Mouse (Mus musculus) CH12.LX (cell line): Measurements from ENCODE around the gene Tcf7l1. TPM values are rescaled to one million over a fixed set of nuclear protein-coding genes. Genes with fewer than 3 reads are reported as not detected.

Source experiments
- DNase-seq: peaks from one replicate; pipeline ENCODE4 v3.0.0-alpha.2; 2013; ENCODE audit errors: extremely low read depth
- H3K27ac ChIP-seq: 2 replicates; pipeline ENCODE4 v1.5.1; 2012; ENCODE audit warnings: low read depth, mild to moderate bottlenecking, control low read depth, moderate library complexity; ENCODE audit not compliant: insufficient read depth
- H3K27me3 ChIP-seq: replicated peaks from 2 replicates; pipeline ENCODE3; 2012; ENCODE audit warnings: inconsistent platforms
- H3K36me3 ChIP-seq, 2 experiments: replicated peaks in 1 of 2; 2 replicates each; pipeline versions ENCODE3 to v1.6.1; 2012; ENCODE audit warnings: inconsistent platforms in 1 of 2, low read length in 1 of 2, mild to moderate bottlenecking in 1 of 2, mixed read lengths in 1 of 2, moderate library complexity in 1 of 2; ENCODE audit not compliant: control insufficient read depth in 1 of 2, insufficient read depth in 1 of 2
- H3K4me1 ChIP-seq, 2 experiments: 2 replicates each; pipeline ENCODE4 v1.6.1; 2012; ENCODE audit warnings: inconsistent platforms in 1 of 2, moderate library complexity in 1 of 2; ENCODE audit not compliant: insufficient read depth in 2 of 2, control insufficient read depth in 1 of 2
- H3K4me2 ChIP-seq: 2 replicates; pipeline ENCODE4 v1.6.1; 2012; ENCODE audit warnings: low read depth, mild to moderate bottlenecking, control low read depth; ENCODE audit not compliant: poor library complexity, insufficient read depth, severe bottlenecking
- H3K4me3 ChIP-seq, 3 experiments: fragments of 150-350 bp in 1 of 3; sonication (generic) in 1 of 3; replicated peaks in 1 of 3; 2 replicates each; pipeline versions ENCODE3 to v1.5.1; 2011 to 2012; ENCODE audit warnings: low read depth in 2 of 3, low read length in 2 of 3, mild to moderate bottlenecking in 2 of 3, moderate library complexity in 2 of 3, control low read depth in 1 of 3, improper control_type of control experiment in 1 of 3, inconsistent platforms in 1 of 3, mixed read lengths in 1 of 3; ENCODE audit not compliant: poor library complexity in 1 of 3
- H3K79me2 ChIP-seq: replicated peaks from 2 replicates; pipeline ENCODE4 v1.6.1; 2012; ENCODE audit warnings: mild to moderate bottlenecking, moderate library complexity; ENCODE audit not compliant: control insufficient read depth, poor library complexity, insufficient read depth, severe bottlenecking; ENCODE audit errors: extremely low read depth
- H3K9ac ChIP-seq: 2 replicates; pipeline ENCODE4 v1.6.1; 2012; ENCODE audit warnings: low read depth, mild to moderate bottlenecking, control low read depth, moderate library complexity; ENCODE audit not compliant: insufficient read depth
- H3K9me3 ChIP-seq: replicated peaks from 2 replicates; pipeline ENCODE3; 2012; ENCODE audit warnings: low read length, inconsistent platforms, mixed read lengths
- CHD1 ChIP-seq: IDR thresholded peaks from 2 replicates; pipeline ENCODE4 v1.6.1; 2012; ENCODE audit warnings: low read depth, low read length, improper control_type of control experiment, inconsistent platforms
- CHD2 ChIP-seq: IDR thresholded peaks from 2 replicates; pipeline ENCODE4 v1.6.1; 2011; ENCODE audit warnings: low read length, improper control_type of control experiment
- CTCF ChIP-seq, 2 experiments: IDR thresholded peaks in 1 of 2; conservative IDR thresholded peaks in 1 of 2; 2 replicates each; pipeline ENCODE4 v1.5.1; 2011 to 2012; ENCODE audit warnings: low read depth in 2 of 2, low read length in 2 of 2, improper control_type of control experiment in 1 of 2, inconsistent platforms in 1 of 2, mild to moderate bottlenecking in 1 of 2, moderate library complexity in 1 of 2
- ELF1 ChIP-seq: IDR thresholded peaks from 2 replicates; pipeline ENCODE4 v1.6.1; 2014; ENCODE audit warnings: low read depth, mild to moderate bottlenecking, inconsistent platforms, low read length, improper control_type of control experiment
- EP300 ChIP-seq: IDR thresholded peaks from 2 replicates; pipeline ENCODE4 v1.6.1; 2011; ENCODE audit warnings: low read length, improper control_type of control experiment
- ETS1 ChIP-seq: conservative IDR thresholded peaks from 2 replicates; pipeline ENCODE4 v1.6.1; 2012; ENCODE audit warnings: low read depth, mild to moderate bottlenecking, inconsistent platforms, low read length, improper control_type of control experiment, moderate library complexity
- GABPA ChIP-seq: IDR thresholded peaks from 2 replicates; pipeline ENCODE4 v1.6.1; 2012; ENCODE audit warnings: low read depth, low read length, improper control_type of control experiment, inconsistent platforms; ENCODE audit not compliant: insufficient replicate concordance
- HCFC1 ChIP-seq: IDR thresholded peaks from 2 replicates; pipeline ENCODE4 v1.6.1; 2012; ENCODE audit warnings: low read depth, mild to moderate bottlenecking, inconsistent platforms, low read length, improper control_type of control experiment
- IRF4 ChIP-seq: IDR thresholded peaks from 2 replicates; pipeline ENCODE4 v1.6.1; 2014; ENCODE audit warnings: low read depth, mild to moderate bottlenecking, inconsistent platforms, low read length, improper control_type of control experiment
- JUN ChIP-seq: IDR thresholded peaks from 2 replicates; pipeline ENCODE4 v1.6.1; 2011; ENCODE audit warnings: low read depth, mild to moderate bottlenecking, low read length, improper control_type of control experiment, moderate library complexity; ENCODE audit not compliant: insufficient read depth
- KAT2A ChIP-seq: IDR thresholded peaks from 2 replicates; pipeline ENCODE4 v1.6.1; 2012; ENCODE audit warnings: low read length, improper control_type of control experiment, inconsistent platforms; ENCODE audit not compliant: insufficient replicate concordance
- MAZ ChIP-seq: IDR thresholded peaks from 2 replicates; pipeline ENCODE4 v1.6.1; 2012; ENCODE audit warnings: low read depth, mild to moderate bottlenecking, inconsistent platforms, low read length, improper control_type of control experiment, moderate library complexity
- MXI1 ChIP-seq: IDR thresholded peaks from 2 replicates; pipeline ENCODE4 v1.6.1; 2011; ENCODE audit warnings: mild to moderate bottlenecking, low read depth, low read length, improper control_type of control experiment
- MYC ChIP-seq: IDR thresholded peaks from 2 replicates; pipeline ENCODE4 v1.6.1; 2011; ENCODE audit warnings: low read depth, mild to moderate bottlenecking, improper control_type of control experiment, low read length
- NELFE ChIP-seq: IDR thresholded peaks from 2 replicates; pipeline ENCODE4 v1.6.1; 2011; ENCODE audit warnings: low read depth, low read length, improper control_type of control experiment
- PAX5 ChIP-seq: IDR thresholded peaks from 2 replicates; pipeline ENCODE4 v1.6.1; 2012; ENCODE audit warnings: low read length, inconsistent platforms, mixed read lengths
- POLR2A ChIP-seq: IDR thresholded peaks from 2 replicates; pipeline ENCODE4 v1.6.1; 2011; ENCODE audit warnings: low read depth, mild to moderate bottlenecking, improper control_type of control experiment, low read length
- RCOR1 ChIP-seq: conservative IDR thresholded peaks from 2 replicates; pipeline ENCODE4 v1.6.1; 2012; ENCODE audit warnings: low read depth, mild to moderate bottlenecking, inconsistent platforms, low read length, improper control_type of control experiment
- SIN3A ChIP-seq: IDR thresholded peaks from 2 replicates; pipeline ENCODE4 v1.6.1; 2012; ENCODE audit warnings: low read length, improper control_type of control experiment, inconsistent platforms
- TBP ChIP-seq: conservative IDR thresholded peaks from 2 replicates; pipeline ENCODE4 v1.6.1; 2011; ENCODE audit warnings: low read depth, low read length, improper control_type of control experiment
- TCF12 ChIP-seq: IDR thresholded peaks from 2 replicates; pipeline ENCODE4 v1.6.1; 2014; ENCODE audit warnings: low read depth, mild to moderate bottlenecking, inconsistent platforms, low read length, improper control_type of control experiment
- UBTF ChIP-seq: IDR thresholded peaks from 2 replicates; pipeline ENCODE4 v1.6.1; 2012; ENCODE audit warnings: low read depth, mild to moderate bottlenecking, inconsistent platforms, low read length, improper control_type of control experiment, moderate library complexity
- USF1 ChIP-seq: IDR thresholded peaks from 2 replicates; pipeline ENCODE4 v1.6.1; 2014; ENCODE audit warnings: low read depth, mild to moderate bottlenecking, inconsistent platforms, low read length, improper control_type of control experiment
- ZKSCAN1 ChIP-seq: IDR thresholded peaks from 2 replicates; pipeline ENCODE4 v1.6.1; 2012; ENCODE audit warnings: low read depth, inconsistent platforms, low read length, improper control_type of control experiment, borderline replicate concordance
- ZMIZ1 ChIP-seq: IDR thresholded peaks from 2 replicates; pipeline ENCODE4 v1.6.1; 2012; ENCODE audit warnings: low read depth, mild to moderate bottlenecking, inconsistent platforms, low read length, improper control_type of control experiment
- dilution Hi-C: fragments of 300-500 bp; cut with MboI; formaldehyde crosslinking; loops from 2 replicates; pipeline ENCODE4 v1.14.3; 2020; ENCODE audit warnings: low sequenced_read_pairs; ENCODE audit not compliant: extremely low pct_unique_long_range_greater_than_20kb, extremely low pct_ligation_motif_present
- in situ Hi-C: fragments of 300-500 bp; cut with MboI; formaldehyde crosslinking; loops from 3 replicates; pipeline ENCODE4 v1.14.3; 2019; ENCODE audit warnings: low sequenced_read_pairs, low pct_ligation_motif_present, low pct_unique_long_range_greater_than_20kb, mixed read lengths
- polyA plus RNA-seq: library from polyadenylated mRNA; unstranded; fragments of >175 nt; gene quantifications from 2 replicates; pipeline ENCODE4 v1.2.1, GENCODE M21; 2012; ENCODE audit warnings: low read depth; ENCODE audit not compliant: insufficient read length
- total RNA-seq, 2 experiments: library from RNA; depleted of rRNA; stranded (reverse); fragments of 300-350 nt in 1 of 2; fragments of >200 nt in 1 of 2; gene quantifications; 2 replicates each; pipeline ENCODE4 v1.2.3; 2012 to 2014

Tcf7l1 gene
- total and polyA plus RNA-seq, 3 experiments, result 0.13 to 9.9 (median 0.47) TPM

DNA sequence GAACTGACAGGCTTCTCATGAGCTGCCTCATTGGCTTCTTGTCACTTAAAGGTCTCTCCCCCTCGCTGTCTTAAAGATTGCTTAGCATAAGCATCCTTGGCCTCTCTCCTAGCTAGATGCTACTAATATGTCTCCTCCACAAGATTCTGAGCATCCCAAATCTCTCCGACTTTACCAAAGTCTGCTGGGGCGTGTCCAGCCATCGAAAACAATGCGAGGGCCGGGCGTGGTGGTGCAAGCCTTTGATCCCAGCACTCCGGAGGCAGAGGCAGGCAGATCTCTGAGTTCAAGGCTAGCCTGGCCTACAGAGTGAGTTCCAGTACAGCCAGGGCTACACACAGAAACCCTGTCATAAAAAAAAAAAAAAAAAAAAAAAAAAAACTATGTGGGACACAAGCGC, 21.0 kb downstream of the Tcf7l1 start:
- no peak overlapping the region for H3K9ac ChIP-seq
- H3K27me3 ChIP-seq, result no peaks in the 10 kb centered on the region
- in situ Hi-C loops, result no loop called here
- dilution Hi-C loops, result no loop called here
- H3K4me3 ChIP-seq, result no peak overlapping the region
- peaks cover 0 to 5% of the 10 kb centered on the region in 2 experiments; a peak in 1 of 4 replicates for H3K4me1 ChIP-seq
- H3K9me3 ChIP-seq, result no peaks in the 10 kb centered on the region
- no peaks in the 10 kb centered on the region for H3K36me3 ChIP-seq
- H3K79me2 ChIP-seq, result no peaks in the 10 kb centered on the region
- H3K27ac ChIP-seq, result no peak overlapping the region
- H3K4me2 ChIP-seq, result no peak overlapping the region
- TF ChIP-seq ZKSCAN1 (no peak), NELFE (no peak), KAT2A (no peak), CTCF (conservative IDR thresholded peaks at IDR 0.05 in 1 of 2, IDR thresholded peaks at IDR 0.05 in 1 of 2; ENCODE audit: low read depth in 2 of 2, low read length in 2 of 2) (no peak), ZMIZ1 (no peak), SIN3A (no peak), ELF1 (no peak), CHD1 (no peak), TBP (no peak), MYC (no peak), MXI1 (no peak), PAX5 (no peak), IRF4 (no peak), TCF12 (no peak), GABPA (no peak), CHD2 (no peak), ETS1 (no peak), USF1 (no peak)
- no peak for DNase-seq

DNA sequence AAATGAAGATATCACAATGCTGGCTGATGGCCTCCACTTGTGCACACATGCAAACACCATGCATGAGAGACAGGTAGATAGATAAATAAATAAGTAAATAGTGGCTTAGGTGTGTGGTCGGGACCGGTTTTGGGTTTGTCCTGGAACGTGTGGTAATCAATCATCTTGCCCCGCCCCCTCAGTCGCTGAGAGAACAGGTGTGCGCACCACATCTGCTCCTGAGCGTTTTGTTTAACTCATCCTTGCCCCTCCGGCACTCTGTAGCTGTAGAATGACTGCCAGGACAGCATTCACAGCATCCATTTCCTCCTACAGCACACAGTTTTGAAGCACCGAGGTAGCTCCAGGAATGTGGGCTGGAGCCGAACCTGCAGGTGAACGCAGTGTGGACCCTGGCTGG, 25.4 kb downstream of the Tcf7l1 start:
- Histone ChIP-seq H3K4me1 (peaks cover 0 to 16% of the 10 kb centered on the region in 2 experiments; a peak in 2 of 4 replicates), H3K4me2 (no peak overlapping the region), H3K4me3 (no peak overlapping the region), H3K36me3 (no peaks in the 10 kb centered on the region), H3K27ac (no peak overlapping the region), H3K79me2 (no peaks in the 10 kb centered on the region), H3K9me3 (no peaks in the 10 kb centered on the region), H3K27me3 (no peaks in the 10 kb centered on the region), H3K9ac (no peak overlapping the region)
- no peak for TF ChIP-seq POLR2A
- TF ChIP-seq EP300, result no peak
- TF ChIP-seq JUN, result no peak
- no peak for TF ChIP-seq CTCF (conservative IDR thresholded peaks at IDR 0.05 in 1 of 2, IDR thresholded peaks at IDR 0.05 in 1 of 2; ENCODE audit: low read depth in 2 of 2, low read length in 2 of 2)
- no peak for TF ChIP-seq CHD1
- TF ChIP-seq PAX5, result no peak
- no peak for TF ChIP-seq HCFC1
- no peak for TF ChIP-seq KAT2A
- TF ChIP-seq USF1, result no peak
- TF ChIP-seq RCOR1, result no peak
- TF ChIP-seq UBTF, result no peak
- no peak for TF ChIP-seq MYC
- no peak for TF ChIP-seq MAZ
- TF ChIP-seq IRF4, result no peak
- no peak for DNase-seq
- dilution Hi-C loops, result no loop called here
- in situ Hi-C loops, result no loop called here
